Mouse (Mus musculus) stomach, postnatal 0 days (tissue): ENCODE results near the gene Adrb1.

Experiments used
- CTCF ChIP-seq: IDR thresholded peaks from 2 replicates; pipeline ENCODE4 v1.5.1; 2016; ENCODE audit warnings: antibody characterized with exemption, low read depth, mild to moderate bottlenecking, moderate library complexity
- EP300 ChIP-seq: optimal IDR thresholded peaks from 2 replicates; pipeline ENCODE3; 2016; ENCODE audit warnings: antibody characterized with exemption

DNA sequence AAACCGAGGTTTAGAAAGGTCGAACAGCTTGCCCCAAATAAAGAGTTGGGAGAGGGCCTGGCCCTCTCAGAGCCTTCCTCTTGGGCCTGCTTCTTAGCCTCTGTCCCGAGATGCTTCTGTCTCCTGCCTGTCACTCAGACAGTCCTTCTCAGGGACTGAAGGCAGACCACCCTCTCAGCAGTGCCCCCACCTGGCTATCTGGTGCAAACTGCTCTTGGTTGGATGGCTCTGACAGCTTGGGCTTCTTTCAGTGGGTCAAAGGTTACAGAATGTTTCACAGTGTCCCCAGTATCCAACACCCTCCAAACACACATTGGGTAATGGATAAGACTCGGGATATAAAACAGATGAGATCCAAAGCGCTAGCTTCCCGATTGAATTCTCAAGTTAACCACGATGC is 23.1 kb downstream of the Adrb1 start:
- TF ChIP-seq EP300, result no peak
- 0 out of 2 replicates have a peak, but pooled peaks have one; percentile 27 for TF ChIP-seq CTCF
